Mouse (Mus musculus): ENCODE measurements around the gene Ubc. TPM values are rescaled to one million over a fixed set of nuclear protein-coding genes. Genes with fewer than 3 reads are reported as not detected.

The Ubc gene
- total RNA-seq, 2 experiments from 2014 or later, result 110 to 258 TPM

Other genes with a start within 250 kb of the Ubc start
- gene Ncor2, start 211.0 kb downstream of the Ubc start, total RNA-seq (2014; fragmentation: Nextera tagmentation), result 48.7 and 54.4 TPM in 2 replicates
- gene Ncor2, start 211.0 kb downstream of the Ubc start, total RNA-seq (2017), result 4.8 and 6.7 TPM in 2 replicates
- gene Scarb1, start 49.1 kb downstream of the Ubc start, total RNA-seq (2014; fragmentation: Nextera tagmentation), result 71.7 and 85.8 TPM in 2 replicates
- 29.7 and 57.0 TPM in 2 replicates for gene Scarb1, start 49.1 kb downstream of the Ubc start, total RNA-seq (2017)
- not detected in 2 replicates for gene Gm10382, start 880 bp downstream of the Ubc start, total RNA-seq (2014; fragmentation: Nextera tagmentation)
- gene Gm10382, start 880 bp downstream of the Ubc start, total RNA-seq (2017), result 0.56 TPM in 1 of 2 replicates, not detected in the other
- gene Dhx37, start 43.9 kb upstream of the Ubc start, total RNA-seq (2014; fragmentation: Nextera tagmentation), result 21.2 and 34.5 TPM in 2 replicates
- 69.0 and 83.7 TPM in 2 replicates for gene Dhx37, start 43.9 kb upstream of the Ubc start, total RNA-seq (2017)
- gene Bri3bp, start 51.4 kb upstream of the Ubc start, total RNA-seq (2014; fragmentation: Nextera tagmentation), result 37.4 and 77.0 TPM in 2 replicates
- gene Bri3bp, start 51.4 kb upstream of the Ubc start, total RNA-seq (2017), result 28.5 and 31.3 TPM in 2 replicates
- 8.4 and 8.7 TPM in 2 replicates for gene Aacs, start 85.6 kb upstream of the Ubc start, total RNA-seq (2014; fragmentation: Nextera tagmentation)
- gene Aacs, start 85.6 kb upstream of the Ubc start, total RNA-seq (2017), result 3.2 and 3.8 TPM in 2 replicates
- gene Tmem132b, start 141.6 kb upstream of the Ubc start, total RNA-seq (2014; fragmentation: Nextera tagmentation), result not detected in 2 replicates
- not detected in 2 replicates for gene Tmem132b, start 141.6 kb upstream of the Ubc start, total RNA-seq (2017)